Mouse (Mus musculus) olfactory bulb, adult 2 months (tissue): ENCODE data around the gene Glra4.

Experiments
- CTCF ChIP-seq: fragments of 200-500 bp; IDR thresholded peaks from 2 replicates; pipeline ENCODE4 v1.5.1; 2012; ENCODE audit warnings: low read depth, mild to moderate bottlenecking, low read length, moderate library complexity; ENCODE audit not compliant: insufficient read depth
- POLR2A ChIP-seq: fragments of 200-500 bp; IDR thresholded peaks from 2 replicates; pipeline ENCODE4 v1.6.1; 2012; ENCODE audit warnings: mild to moderate bottlenecking, low read depth, low read length, moderate library complexity; ENCODE audit not compliant: insufficient read depth

GRCm38 (mm10) chrX:136778046-136778445 lies 1.9 kb downstream of the Glra4 start:
- TF ChIP-seq POLR2A: no peak
- no peak for TF ChIP-seq CTCF
